Mouse (Mus musculus) stomach, embryonic 16.5 days (tissue): ENCODE data around the gene Rapgef4. TPM values are rescaled to one million over a fixed set of nuclear protein-coding genes. Genes with fewer than 3 reads are reported as not detected.

Experiments used
- ATAC-seq: fragments of 200-750 bp; cut with Nextera tagmentation; 2 replicates; pipeline ENCODE4 v1.8.0; 2017; ENCODE audit warnings: moderate number of reproducible peaks, moderate TSS enrichment; ENCODE audit not compliant: insufficient read depth, low FRiP score
- H3K27ac ChIP-seq: fragments of 300-500 bp; sonication (generic); 2 replicates; pipeline ENCODE4 v1.5.1; 2014; ENCODE audit warnings: low read length
- H3K27me3 ChIP-seq: fragments of 300-500 bp; sonication (generic); 2 replicates; pipeline ENCODE4 v1.6.1; 2014; ENCODE audit warnings: low read length, control low read depth, mixed read lengths; ENCODE audit not compliant: control insufficient read depth, insufficient read depth
- H3K36me3 ChIP-seq: fragments of 300-500 bp; sonication (generic); 2 replicates; pipeline ENCODE4 v1.6.1; 2014; ENCODE audit warnings: low read length; ENCODE audit not compliant: control insufficient read depth, insufficient read depth
- H3K4me1 ChIP-seq: fragments of 300-500 bp; sonication (generic); 2 replicates; pipeline ENCODE4 v1.6.1; 2014; ENCODE audit warnings: low read length, control low read depth, mixed read lengths; ENCODE audit not compliant: control insufficient read depth, insufficient read depth
- H3K4me2 ChIP-seq: fragments of 300-500 bp; sonication (generic); 2 replicates; pipeline ENCODE4 v1.6.1; 2014; ENCODE audit warnings: low read depth, low read length, mixed read lengths
- H3K4me3 ChIP-seq: fragments of 300-500 bp; sonication (generic); replicated peaks from 2 replicates; pipeline ENCODE4 v1.5.1; 2014; ENCODE audit warnings: mild to moderate bottlenecking, low read length
- H3K9ac ChIP-seq: fragments of 300-500 bp; sonication (generic); 2 replicates; pipeline ENCODE4 v1.6.1; 2014; ENCODE audit warnings: low read length
- H3K9me3 ChIP-seq: fragments of 300-500 bp; sonication (generic); replicated peaks from 2 replicates; pipeline ENCODE4 v1.6.1; 2016; ENCODE audit warnings: low read length, control low read depth; ENCODE audit not compliant: control insufficient read depth
- WGBS: fragments of 180-500 bp; shearing (Covaris S2); extraction: QIAGEN DNeasy Blood & Tissue Kit; methylation state at CpG from one replicate; pipeline ENCODE4 v1.1.7; 2014; 5-methylcytosine and 5-hydroxymethylcytosine counted together
- polyA plus RNA-seq: library from polyadenylated mRNA; unstranded; fragments of >200 nt; fragmentation: Nextera tagmentation; extraction: Ambion mirVana; gene quantifications from 2 replicates; pipeline ENCODE4 v1.2.1, GENCODE M21; 2015

Rapgef4 gene
- polyA plus RNA-seq, 1 experiment from 2014 or later: 5.6 TPM

DNA sequence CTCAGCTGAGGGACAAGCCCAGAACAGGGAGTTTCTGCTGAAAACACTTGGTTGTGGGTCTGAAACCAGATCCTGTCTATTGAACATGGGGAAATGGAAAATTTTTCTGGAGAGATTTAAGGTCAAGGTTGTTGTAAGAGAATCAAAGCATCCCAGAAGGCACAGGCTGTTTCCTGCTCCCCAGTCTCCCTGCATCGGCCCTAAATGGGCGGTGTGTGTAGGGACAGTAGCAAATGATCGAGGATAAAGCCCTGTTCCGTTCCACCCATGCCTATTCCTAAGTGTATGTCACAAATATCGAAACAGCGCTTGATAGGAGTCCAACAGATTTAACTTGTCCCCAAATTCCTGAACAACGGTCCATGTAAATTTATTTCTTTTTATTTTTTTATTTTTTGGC, 1.1 kb upstream of the Rapgef4 start:
- Histone ChIP-seq H3K36me3 (no peaks in the 10 kb centered on the region), H3K9ac (no peak overlapping the region), H3K4me2 (no peak overlapping the region), H3K27me3 (no peaks in the 10 kb centered on the region; the same call in 1 of the 2 replicates), H3K27ac (no peak overlapping the region), H3K9me3 (no peaks in the 10 kb centered on the region), H3K4me1 (peaks cover 6% of the 10 kb centered on the region; the same call in 1 of the 2 replicates), H3K4me3 (no peak overlapping the region)
- no peak for ATAC-seq
- 85% methylated on average over 7 of the region's 7 CpGs for whole genome bisulfite sequencing

GRCm38 (mm10) chr2:71981343-71981851, 357 bp downstream of the Rapgef4 start:
- ATAC-seq: no peak
- Histone ChIP-seq H3K27me3 (no peaks in the 10 kb centered on the region; the same call in 1 of the 2 replicates), H3K27ac (no peak overlapping the region), H3K9me3 (no peaks in the 10 kb centered on the region), H3K4me3 (peak overlapping the region; percentile 62), H3K4me1 (peaks cover 6% of the 10 kb centered on the region; the same call in 1 of the 2 replicates), H3K36me3 (no peaks in the 10 kb centered on the region), H3K9ac (peak overlapping the region; percentile 77), H3K4me2 (peak overlapping the region; percentile 97)
- WGBS: 10% methylated on average over 24 of the region's 24 CpGs

GRCm38 (mm10) chr2:71981896-71982295, 856 bp downstream of the Rapgef4 start:
- peak overlapping the region; percentile 97; the same call in 1 of the 2 replicates for H3K4me2 ChIP-seq
- no peak overlapping the region for H3K4me3 ChIP-seq
- H3K27ac ChIP-seq: no peak overlapping the region
- H3K27me3 ChIP-seq: no peaks in the 10 kb centered on the region; the same call in 1 of the 2 replicates
- H3K9me3 ChIP-seq: no peaks in the 10 kb centered on the region
- H3K4me1 ChIP-seq: peaks cover 6% of the 10 kb centered on the region; the same call in 1 of the 2 replicates
- 67% methylated on average over 6 of the region's 6 CpGs for WGBS
- no peak overlapping the region for H3K9ac ChIP-seq
- no peaks in the 10 kb centered on the region for H3K36me3 ChIP-seq
- ATAC-seq: no peak

GRCm38 (mm10) chr2:71982868-71983597, 2.0 kb downstream of the Rapgef4 start:
- no peaks in the 10 kb centered on the region; the same call in 1 of the 2 replicates for H3K27me3 ChIP-seq
- WGBS: 53% methylated on average over 10 of the region's 10 CpGs
- H3K36me3 ChIP-seq: no peaks in the 10 kb centered on the region
- no peak overlapping the region for H3K9ac ChIP-seq
- H3K4me1 ChIP-seq: peaks cover 6% of the 10 kb centered on the region; the same call in 1 of the 2 replicates
- no peak overlapping the region for H3K4me2 ChIP-seq
- no peak overlapping the region for H3K4me3 ChIP-seq
- 0 out of 2 replicates have a peak, but pooled peaks have one; percentile 7 for ATAC-seq
- no peaks in the 10 kb centered on the region for H3K9me3 ChIP-seq
- H3K27ac ChIP-seq: no peak overlapping the region

DNA sequence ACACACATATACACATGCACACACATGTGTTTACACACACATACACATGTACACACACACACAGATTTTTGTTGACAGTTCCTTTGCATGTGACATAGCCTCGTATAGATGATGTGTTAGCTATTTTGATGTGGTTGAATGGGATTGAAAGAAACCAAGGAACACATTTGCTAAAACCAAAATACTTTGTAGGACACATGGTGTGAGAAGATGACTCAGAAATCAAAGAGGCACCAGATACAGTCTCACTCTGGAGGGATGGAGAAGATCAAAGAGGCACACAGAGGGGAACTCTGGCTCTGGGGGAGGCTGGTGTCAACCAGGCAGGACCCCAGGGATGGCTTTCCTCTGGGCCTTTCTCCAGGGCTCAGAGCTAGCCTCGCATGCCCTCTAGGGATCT, 4.7 kb downstream of the Rapgef4 start:
- no peaks in the 10 kb centered on the region for H3K36me3 ChIP-seq
- H3K4me3 ChIP-seq: no peak overlapping the region
- WGBS: 68% methylated on average over 2 of the region's 2 CpGs
- no peaks in the 10 kb centered on the region; the same call in 1 of the 2 replicates for H3K27me3 ChIP-seq
- no peak overlapping the region for H3K4me2 ChIP-seq
- H3K27ac ChIP-seq: no peak overlapping the region
- ATAC-seq: no peak
- no peak overlapping the region for H3K9ac ChIP-seq
- no peaks in the 10 kb centered on the region for H3K9me3 ChIP-seq
- peaks cover 11% of the 10 kb centered on the region; the same call in 1 of the 2 replicates for H3K4me1 ChIP-seq

DNA sequence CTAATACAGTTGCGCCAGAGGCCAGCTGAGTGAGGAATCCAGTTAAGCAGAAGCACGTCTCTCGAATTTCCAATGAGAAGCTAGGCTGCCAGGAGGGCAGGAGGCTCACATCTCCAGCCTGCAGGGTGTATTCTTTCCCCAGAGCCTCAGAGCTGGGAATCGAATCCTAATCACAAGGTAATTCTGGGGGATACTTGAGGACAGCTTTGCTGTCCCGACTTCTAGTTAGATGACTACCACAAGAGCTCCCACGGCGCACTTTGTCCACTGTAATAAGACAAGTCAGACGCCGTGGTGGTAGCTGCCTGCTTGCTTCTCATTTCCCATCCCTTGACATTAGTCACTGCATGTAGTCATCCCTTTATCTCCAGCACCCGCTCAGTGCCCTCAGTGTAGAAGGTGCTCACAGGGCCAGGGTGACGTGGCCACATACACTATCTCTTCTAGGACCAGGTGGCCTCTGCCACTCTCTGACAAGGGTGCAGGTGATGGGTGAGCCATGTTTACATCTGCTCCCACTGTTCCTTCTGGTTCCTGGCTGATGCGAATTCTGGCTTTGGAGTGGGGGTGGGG, 5.3 kb downstream of the Rapgef4 start:
- H3K9me3 ChIP-seq: no peaks in the 10 kb centered on the region
- no peaks in the 10 kb centered on the region for H3K36me3 ChIP-seq
- H3K4me3 ChIP-seq: no peak overlapping the region
- no peak overlapping the region for H3K4me2 ChIP-seq
- H3K27me3 ChIP-seq: no peaks in the 10 kb centered on the region; the same call in 1 of the 2 replicates
- no peak overlapping the region for H3K27ac ChIP-seq
- no peak for ATAC-seq
- WGBS: 70% methylated on average over 12 of the region's 12 CpGs
- H3K9ac ChIP-seq: no peak overlapping the region
- peaks cover 11% of the 10 kb centered on the region; the same call in 1 of the 2 replicates for H3K4me1 ChIP-seq

GRCm38 (mm10) chr2:71988572-71988971, 7.5 kb downstream of the Rapgef4 start:
- Histone ChIP-seq H3K36me3 (no peaks in the 10 kb centered on the region), H3K4me1 (peaks cover 5% of the 10 kb centered on the region; the same call in 1 of the 2 replicates), H3K27me3 (no peaks in the 10 kb centered on the region), H3K9me3 (no peaks in the 10 kb centered on the region), H3K27ac (no peak overlapping the region), H3K4me3 (no peak overlapping the region), H3K9ac (no peak overlapping the region), H3K4me2 (no peak overlapping the region)
- WGBS: 43% methylated on average over 6 of the region's 6 CpGs
- ATAC-seq: 0 out of 2 replicates have a peak, but pooled peaks have one; percentile 29

GRCm38 (mm10) chr2:71992129-71992528, 11.1 kb downstream of the Rapgef4 start:
- Histone ChIP-seq H3K9me3 (no peaks in the 10 kb centered on the region), H3K27ac (no peak overlapping the region), H3K9ac (no peak overlapping the region), H3K36me3 (no peaks in the 10 kb centered on the region), H3K4me2 (no peak overlapping the region), H3K4me3 (no peak overlapping the region), H3K4me1 (peaks cover 5% of the 10 kb centered on the region; the same call in 1 of the 2 replicates), H3K27me3 (no peaks in the 10 kb centered on the region)
- ATAC-seq: no peak
- WGBS: 89% methylated on average over 3 of the region's 3 CpGs
